Mouse (Mus musculus): ENCODE measurements around the gene Gm20854.
"Not testable (repeated sequence)": the region's sequence is repeated elsewhere in the genome, so short reads cannot be mapped to it uniquely, and the experiment has no call there.

Gm20854 gene

DNA sequence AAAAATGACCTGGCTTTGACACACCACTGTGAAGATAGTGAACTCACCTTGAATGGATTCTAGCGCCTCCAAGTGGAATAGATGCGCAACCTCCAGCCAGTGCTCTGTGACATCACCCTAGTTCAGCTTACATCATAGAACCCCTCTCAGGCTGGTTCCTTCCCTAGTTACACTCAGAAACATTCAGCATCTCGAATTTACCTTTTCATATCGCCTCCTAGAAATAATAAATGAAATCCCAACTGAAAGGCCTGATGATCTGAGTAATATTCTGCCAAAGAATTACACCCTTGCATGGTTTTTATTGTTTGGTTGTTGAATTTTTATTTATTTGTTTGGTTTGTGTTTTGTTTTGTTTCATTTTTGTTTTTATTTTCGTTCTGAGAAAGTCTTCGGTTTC is at the start of gene Gm20854:
TSS of gene Gm20854 (minus strand) at position 101 of the 400 bp plus-strand sequence.
- DNase-seq (ENCODE audit: low read depth), result not testable (repeated sequence)

Data from c-Kit-positive CD71-negative TER-119-negative erythroid progenitor cells, embryonic 14.5 days (primary cell).